Mouse (Mus musculus) embryo, embryonic 10.5 days (tissue): ENCODE measurements at regions not wholly inside any gene's neighbourhood (a gene's known extent, or its start where the extent isn't known, plus 50 kb on each side); places are given as distances from the start of the nearest gene placed in this dataset.
A peak's percentile ranks its signal among the peaks of the same experiment; 100 is the strongest.

Experiments
- DNase-seq: peaks from one replicate; pipeline ENCODE4 v3.0.0-alpha.2; 2015; ENCODE audit warnings: low spot score

GRCm38 (mm10) chr10:30132243-30132642, 68.1 kb downstream of the Cenpw start:
- DNase-seq, result peak; percentile 7

GRCm38 (mm10) chr10:30110341-30110740, 90.0 kb downstream of the Cenpw start:
- no peak for DNase-seq

DNA sequence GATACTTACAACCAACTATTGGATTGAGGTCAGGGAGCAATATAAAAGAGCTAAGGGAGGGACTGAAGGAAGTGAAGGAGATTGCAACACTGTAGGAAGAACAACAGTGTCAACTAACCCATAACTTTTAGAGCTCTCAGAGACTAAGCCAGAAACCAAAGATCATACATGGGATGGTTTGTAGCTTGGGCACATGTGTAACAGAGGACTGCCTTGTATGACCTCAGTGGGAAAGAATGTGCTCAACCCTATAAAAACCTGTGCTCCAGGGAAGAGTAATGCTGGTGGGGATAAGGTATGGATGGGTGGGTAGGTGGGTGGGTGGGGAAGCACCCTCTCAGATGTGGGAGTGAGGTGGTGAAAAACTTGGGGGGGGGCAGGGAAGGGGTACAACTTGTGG, 97.9 kb downstream of the Cenpw start:
- no peak for DNase-seq

- DNase-seq, result peak; percentile 25
Observed at GRCm38 (mm10) chr10:30094603-30095002, 105.8 kb downstream of the Cenpw start.

DNA sequence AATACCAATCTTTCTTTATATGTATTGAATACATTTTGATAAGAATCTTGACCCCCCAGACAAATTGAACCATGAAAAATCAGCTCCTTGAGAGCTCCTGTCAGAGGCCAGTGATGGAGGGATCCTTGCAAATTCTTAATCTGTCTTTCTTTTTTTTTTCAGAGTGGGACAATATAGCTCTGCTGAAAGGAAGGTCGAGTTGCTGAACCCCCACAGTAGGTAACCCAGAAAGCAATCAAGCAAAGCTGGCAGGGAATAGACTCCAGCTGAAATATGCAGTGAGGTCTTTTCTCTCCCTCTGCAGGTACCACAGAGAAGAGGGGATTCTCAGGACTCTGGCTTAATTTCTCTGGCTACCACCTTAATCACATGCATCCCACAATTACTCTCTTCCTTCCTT, 108.8 kb downstream of the Cenpw start:
- DNase-seq, result no peak

DNA sequence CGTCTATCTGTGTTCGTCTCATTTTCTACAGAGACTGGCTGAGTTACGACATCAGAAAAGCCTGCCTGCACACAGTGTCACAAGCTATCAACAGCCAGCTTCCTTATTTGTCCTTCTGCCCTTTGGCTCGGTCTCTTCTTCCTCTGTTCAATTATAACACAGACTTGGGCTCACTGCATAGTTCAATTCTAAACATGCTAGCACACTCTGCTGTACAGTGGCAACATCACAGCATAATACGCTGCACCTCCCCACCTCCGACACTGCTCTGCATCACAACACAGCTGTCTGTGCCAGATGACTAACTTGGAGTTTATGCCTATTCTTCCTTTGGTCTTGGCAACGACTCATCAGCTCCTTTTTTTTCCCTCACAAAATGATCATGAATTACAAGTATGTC, 111.0 kb downstream of the Cenpw start:
- peak; percentile 13 for DNase-seq

- no peak for DNase-seq
Observed at GRCm38 (mm10) chr10:30085059-30085458, 115.3 kb downstream of the Cenpw start.

- no peak for DNase-seq
Observed at GRCm38 (mm10) chr10:30066692-30067091, 133.7 kb downstream of the Cenpw start.

DNA sequence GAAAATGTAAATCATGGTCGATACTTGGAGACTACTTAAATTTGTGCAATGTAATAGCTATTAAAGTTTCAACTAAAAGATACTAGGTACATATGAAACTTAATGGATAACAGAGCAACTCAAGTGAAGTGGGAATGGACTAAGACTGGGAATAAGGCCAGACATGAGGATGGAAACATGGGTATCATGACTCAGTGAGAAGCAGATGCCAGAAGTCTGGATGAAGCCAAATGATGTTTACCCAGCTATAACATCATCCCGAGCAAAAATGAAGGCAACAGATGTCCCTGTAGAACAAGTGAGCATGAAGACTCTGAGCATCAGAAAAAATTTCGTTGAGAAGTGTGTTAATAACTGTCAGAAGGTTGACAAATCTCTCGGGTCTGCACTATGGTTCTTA, 169.7 kb downstream of the Cenpw start:
- no peak for DNase-seq

DNA sequence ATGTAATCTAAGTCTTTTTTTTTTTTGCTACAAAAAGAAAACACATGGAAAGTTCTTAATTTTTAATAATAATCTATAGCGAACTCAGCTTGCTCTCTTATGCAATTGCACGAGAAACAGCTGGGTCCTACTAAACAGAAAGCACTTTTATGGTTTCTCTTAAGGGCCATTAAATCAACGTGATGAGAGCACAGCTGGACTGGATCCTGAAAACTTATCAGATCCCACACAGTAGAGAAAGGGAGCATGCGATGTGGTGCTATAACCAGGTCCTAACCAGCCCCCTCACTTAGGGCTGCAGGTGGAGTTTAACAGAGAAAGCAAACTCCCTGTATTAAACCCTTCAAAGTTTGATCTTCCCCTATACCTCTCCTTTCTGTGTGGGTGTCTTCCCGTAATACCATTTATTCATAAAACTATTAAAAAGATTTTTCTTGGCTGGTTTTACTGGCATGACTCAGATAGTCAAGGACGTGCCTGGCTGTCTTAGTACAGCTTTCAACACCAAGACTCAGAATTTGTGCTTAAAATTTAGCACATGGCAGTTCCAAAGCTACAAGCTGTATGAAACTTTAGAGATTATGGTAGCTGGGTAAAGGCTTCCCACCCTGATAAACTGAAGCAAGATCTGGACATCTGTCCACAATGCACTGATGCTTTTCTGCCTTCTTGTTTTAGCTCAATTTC, 197.3 kb downstream of the Cenpw start:
- DNase-seq, result no peak

GRCm38 (mm10) chr10:30000836-30001235, 199.5 kb downstream of the Cenpw start:
- no peak for DNase-seq

- DNase-seq, result no peak
Observed at GRCm38 (mm10) chr10:29981539-29981938, 218.8 kb downstream of the Cenpw start.
